Mouse (Mus musculus): Measurements from ENCODE around the gene Aldh3b3. TPM values are rescaled to one million over a fixed set of nuclear protein-coding genes. Genes with fewer than 3 reads are reported as not detected.
A peak's percentile ranks its signal among the peaks of the same experiment; 100 is the strongest.

Gene Aldh3b3
- not detected in 2 replicates for polyA plus RNA-seq (2014; fragmentation: Nextera tagmentation; extraction: Ambion mirVana)

GRCm38 (mm10) chr19:3958470-3958869 lies at the start of gene Aldh3b3:
Gene Aldh3b3, plus strand, starts transcription at chr19:3958645.
- Histone ChIP-seq H3K27ac (ENCODE audit: low read depth, low read length) (no peak within 1 kb of the TSS), H3K9ac (ENCODE audit: low read depth, low read length) (no peak within 1 kb of the TSS), H3K9me3 (ENCODE audit: control insufficient read depth, low read length) (no peaks in the 10 kb centered on the region), H3K4me1 (replicated peaks; ENCODE audit: control insufficient read depth, insufficient read depth, low read length) (no peaks in the 10 kb centered on the region), H3K27me3 (replicated peaks; ENCODE audit: control insufficient read depth, insufficient read depth, low read length) (no peaks in the 10 kb centered on the region), H3K36me3 (ENCODE audit: control insufficient read depth, insufficient read depth, low read length) (no peaks in the 10 kb centered on the region), H3K4me3 (ENCODE audit: low read depth, low read length) (no peak within 1 kb of the TSS), H3K4me2 (no peak within 1 kb of the TSS)
- DNase-seq (ENCODE audit: low spot score) (no peak), ATAC-seq (replicated peaks; ENCODE audit: low FRiP score) (no peak)
- WGBS, result 76% methylated on average over 4 of the region's 4 CpGs

GRCm38 (mm10) chr19:3910206-3910605 lies 48.2 kb upstream of the Aldh3b3 start:
- no peaks in the 10 kb centered on the region for H3K27me3 ChIP-seq (replicated peaks; ENCODE audit: control insufficient read depth, insufficient read depth, low read length)
- H3K27ac ChIP-seq (ENCODE audit: low read depth, low read length), result no peak overlapping the region
- peaks cover 16% of the 10 kb centered on the region for H3K36me3 ChIP-seq (ENCODE audit: control insufficient read depth, insufficient read depth, low read length)
- peaks cover 37% of the 10 kb centered on the region for H3K4me1 ChIP-seq (replicated peaks; ENCODE audit: control insufficient read depth, insufficient read depth, low read length)
- no peak overlapping the region for H3K4me2 ChIP-seq
- DNase-seq (ENCODE audit: low spot score) (no peak), ATAC-seq (replicated peaks; ENCODE audit: low FRiP score) (no peak)
- WGBS, result 79% methylated on average over 5 of the region's 5 CpGs
- no peak overlapping the region for H3K9ac ChIP-seq (ENCODE audit: low read depth, low read length)
- no peak overlapping the region for H3K4me3 ChIP-seq (ENCODE audit: low read depth, low read length)
- H3K9me3 ChIP-seq (ENCODE audit: control insufficient read depth, low read length), result no peaks in the 10 kb centered on the region

- peak within 1 kb of the TSS; percentile 50; the same call in 1 of the 2 replicates for H3K27ac ChIP-seq (ENCODE audit: low read depth, low read length)
- H3K36me3 ChIP-seq (ENCODE audit: control insufficient read depth, insufficient read depth, low read length), result peaks cover 16% of the 10 kb centered on the region
- peak within 1 kb of the TSS; percentile 73 for H3K9ac ChIP-seq (ENCODE audit: low read depth, low read length)
- peak; percentile 88 for DNase-seq (ENCODE audit: low spot score)
- ATAC-seq (replicated peaks; ENCODE audit: low FRiP score), result peak; percentile 97
- peak within 1 kb of the TSS; percentile 69 for H3K4me3 ChIP-seq (ENCODE audit: low read depth, low read length)
- H3K4me1 ChIP-seq (replicated peaks; ENCODE audit: control insufficient read depth, insufficient read depth, low read length), result peaks cover 17% of the 10 kb centered on the region
- no peaks in the 10 kb centered on the region for H3K27me3 ChIP-seq (replicated peaks; ENCODE audit: control insufficient read depth, insufficient read depth, low read length)
- no peaks in the 10 kb centered on the region for H3K9me3 ChIP-seq (ENCODE audit: control insufficient read depth, low read length)
- peak within 1 kb of the TSS; percentile 75 for H3K4me2 ChIP-seq
- WGBS, result 1% methylated on average over 43 of the region's 43 CpGs
Measured at GRCm38 (mm10) chr19:3912337-3913204, 45.9 kb upstream of the Aldh3b3 start, which contains the start of gene Ndufs8. Gene Ndufs8, minus strand, starts transcription at chr19:3912774.

- no peak for DNase-seq (ENCODE audit: low spot score)
- H3K9ac ChIP-seq (ENCODE audit: low read depth, low read length), result peak overlapping the region; percentile 73
- no peak for ATAC-seq (replicated peaks; ENCODE audit: low FRiP score)
- peaks cover 12% of the 10 kb centered on the region for H3K36me3 ChIP-seq (ENCODE audit: control insufficient read depth, insufficient read depth, low read length)
- H3K27me3 ChIP-seq (replicated peaks; ENCODE audit: control insufficient read depth, insufficient read depth, low read length), result no peaks in the 10 kb centered on the region
- no peaks in the 10 kb centered on the region for H3K9me3 ChIP-seq (ENCODE audit: control insufficient read depth, low read length)
- peak overlapping the region; percentile 69 for H3K4me3 ChIP-seq (ENCODE audit: low read depth, low read length)
- peak overlapping the region; percentile 75 for H3K4me2 ChIP-seq
- 78% methylated on average over 8 of the region's 8 CpGs for WGBS
- H3K4me1 ChIP-seq (replicated peaks; ENCODE audit: control insufficient read depth, insufficient read depth, low read length), result peaks cover 15% of the 10 kb centered on the region
- H3K27ac ChIP-seq (ENCODE audit: low read depth, low read length), result peak overlapping the region; percentile 47; the same call in 1 of the 2 replicates
Measured at GRCm38 (mm10) chr19:3913692-3914091, 44.8 kb upstream of the Aldh3b3 start.

GRCm38 (mm10) chr19:3914535-3914934 lies 43.9 kb upstream of the Aldh3b3 start:
- peak overlapping the region; percentile 75 for H3K4me2 ChIP-seq
- peaks cover 15% of the 10 kb centered on the region for H3K4me1 ChIP-seq (replicated peaks; ENCODE audit: control insufficient read depth, insufficient read depth, low read length)
- no peak overlapping the region for H3K9ac ChIP-seq (ENCODE audit: low read depth, low read length)
- H3K4me3 ChIP-seq (ENCODE audit: low read depth, low read length), result no peak overlapping the region
- DNase-seq (ENCODE audit: low spot score) (no peak), ATAC-seq (replicated peaks; ENCODE audit: low FRiP score) (no peak)
- 68% methylated on average over 5 of the region's 5 CpGs for WGBS
- H3K9me3 ChIP-seq (ENCODE audit: control insufficient read depth, low read length), result no peaks in the 10 kb centered on the region
- no peak overlapping the region; the same call in 1 of the 2 replicates for H3K27ac ChIP-seq (ENCODE audit: low read depth, low read length)
- peaks cover 10% of the 10 kb centered on the region for H3K36me3 ChIP-seq (ENCODE audit: control insufficient read depth, insufficient read depth, low read length)
- no peaks in the 10 kb centered on the region for H3K27me3 ChIP-seq (replicated peaks; ENCODE audit: control insufficient read depth, insufficient read depth, low read length)

GRCm38 (mm10) chr19:3916727-3917126 lies 41.7 kb upstream of the Aldh3b3 start:
- H3K27me3 ChIP-seq (replicated peaks; ENCODE audit: control insufficient read depth, insufficient read depth, low read length), result no peaks in the 10 kb centered on the region
- H3K4me1 ChIP-seq (replicated peaks; ENCODE audit: control insufficient read depth, insufficient read depth, low read length), result peaks cover 11% of the 10 kb centered on the region
- H3K4me3 ChIP-seq (ENCODE audit: low read depth, low read length), result no peak overlapping the region
- no peak for DNase-seq (ENCODE audit: low spot score)
- no peak overlapping the region for H3K4me2 ChIP-seq
- 83% methylated on average over 11 of the region's 11 CpGs for WGBS
- no peak overlapping the region for H3K27ac ChIP-seq (ENCODE audit: low read depth, low read length)
- no peaks in the 10 kb centered on the region for H3K36me3 ChIP-seq (ENCODE audit: control insufficient read depth, insufficient read depth, low read length)
- H3K9me3 ChIP-seq (ENCODE audit: control insufficient read depth, low read length), result no peaks in the 10 kb centered on the region
- ATAC-seq (replicated peaks; ENCODE audit: low FRiP score), result no peak
- H3K9ac ChIP-seq (ENCODE audit: low read depth, low read length), result no peak overlapping the region

- Histone ChIP-seq H3K27me3 (replicated peaks; ENCODE audit: control insufficient read depth, insufficient read depth, low read length) (no peaks in the 10 kb centered on the region), H3K9ac (ENCODE audit: low read depth, low read length) (no peak overlapping the region), H3K27ac (ENCODE audit: low read depth, low read length) (no peak overlapping the region), H3K9me3 (ENCODE audit: control insufficient read depth, low read length) (no peaks in the 10 kb centered on the region), H3K4me1 (replicated peaks; ENCODE audit: control insufficient read depth, insufficient read depth, low read length) (peaks cover 15% of the 10 kb centered on the region), H3K36me3 (ENCODE audit: control insufficient read depth, insufficient read depth, low read length) (no peaks in the 10 kb centered on the region), H3K4me3 (ENCODE audit: low read depth, low read length) (no peak overlapping the region), H3K4me2 (no peak overlapping the region)
- ATAC-seq (replicated peaks; ENCODE audit: low FRiP score) (no peak), DNase-seq (ENCODE audit: low spot score) (no peak)
Measured at GRCm38 (mm10) chr19:3919928-3920327, 38.5 kb upstream of the Aldh3b3 start.

- H3K9ac ChIP-seq (ENCODE audit: low read depth, low read length), result no peak overlapping the region
Measured at GRCm38 (mm10) chr19:3922661-3923371, 35.6 kb upstream of the Aldh3b3 start.

More at GRCm38 (mm10) chr19:3922661-3923371, 35.6 kb upstream of the Aldh3b3 start:
- Histone ChIP-seq H3K4me2 (no peak overlapping the region), H3K4me1 (replicated peaks; ENCODE audit: control insufficient read depth, insufficient read depth, low read length) (peaks cover 15% of the 10 kb centered on the region), H3K9me3 (ENCODE audit: control insufficient read depth, low read length) (no peaks in the 10 kb centered on the region), H3K27ac (ENCODE audit: low read depth, low read length) (no peak overlapping the region), H3K4me3 (ENCODE audit: low read depth, low read length) (no peak overlapping the region), H3K36me3 (ENCODE audit: control insufficient read depth, insufficient read depth, low read length) (no peaks in the 10 kb centered on the region), H3K27me3 (replicated peaks; ENCODE audit: control insufficient read depth, insufficient read depth, low read length) (no peaks in the 10 kb centered on the region)
- DNase-seq (ENCODE audit: low spot score), result no peak
- 55% methylated on average over 10 of the region's 10 CpGs for WGBS
- ATAC-seq (replicated peaks; ENCODE audit: low FRiP score), result no peak

Data from liver, embryonic 11.5 days (tissue).